Mouse (Mus musculus): Measurements from ENCODE around the gene Imp4. TPM values are rescaled to one million over a fixed set of nuclear protein-coding genes. Genes with fewer than 3 reads are reported as not detected.

Gene Imp4
- polyA plus RNA-seq, 1 experiment from 2014 or later, result 71.8 TPM

DNA sequence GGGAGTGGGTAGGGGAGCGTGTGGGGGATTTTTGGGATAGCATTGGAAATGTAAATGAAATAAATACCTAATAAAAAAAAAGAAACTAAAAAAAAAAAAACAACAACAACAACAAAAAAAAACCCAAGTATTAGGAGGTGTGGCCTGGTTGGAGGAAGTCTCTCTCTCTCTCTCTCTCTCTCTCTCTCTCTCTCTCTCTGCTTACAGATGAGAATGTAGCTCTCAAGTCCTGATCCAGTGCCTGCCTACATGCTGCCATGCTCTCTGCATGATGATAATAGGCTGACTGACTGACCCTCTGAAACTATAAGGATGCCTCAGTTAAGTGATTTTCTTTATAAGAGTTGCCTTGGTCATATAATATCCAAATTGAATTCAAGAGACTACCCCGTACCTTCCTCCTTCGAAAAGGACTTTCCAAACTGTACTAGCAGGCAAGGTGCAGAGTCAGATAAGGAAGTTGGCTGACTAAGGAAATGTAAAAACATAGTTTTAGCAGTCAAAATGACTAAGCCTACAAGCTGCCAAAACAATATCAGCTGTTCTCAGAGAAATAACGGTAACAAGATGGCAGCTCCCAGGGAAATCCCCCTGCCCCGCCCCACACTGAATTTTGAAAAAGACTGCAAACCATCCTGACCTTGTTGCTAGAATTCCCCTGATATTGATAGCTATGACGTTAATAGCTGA is 50.3 kb downstream of the Imp4 start:
- Histone ChIP-seq H3K4me1 (peaks cover 7% of the 10 kb centered on the region; the same call in 1 of the 2 replicates), H3K36me3 (replicated peaks) (no peaks in the 10 kb centered on the region), H3K27me3 (peaks cover 8% of the 10 kb centered on the region), H3K9me3 (no peaks in the 10 kb centered on the region), H3K4me2 (no peak overlapping the region), H3K27ac (no peak overlapping the region), H3K4me3 (replicated peaks) (no peak overlapping the region), H3K9ac (no peak overlapping the region)
- 85% methylated on average over 6 of the region's 6 CpGs for WGBS
- no peak for ATAC-seq (ENCODE audit: low FRiP score)

DNA sequence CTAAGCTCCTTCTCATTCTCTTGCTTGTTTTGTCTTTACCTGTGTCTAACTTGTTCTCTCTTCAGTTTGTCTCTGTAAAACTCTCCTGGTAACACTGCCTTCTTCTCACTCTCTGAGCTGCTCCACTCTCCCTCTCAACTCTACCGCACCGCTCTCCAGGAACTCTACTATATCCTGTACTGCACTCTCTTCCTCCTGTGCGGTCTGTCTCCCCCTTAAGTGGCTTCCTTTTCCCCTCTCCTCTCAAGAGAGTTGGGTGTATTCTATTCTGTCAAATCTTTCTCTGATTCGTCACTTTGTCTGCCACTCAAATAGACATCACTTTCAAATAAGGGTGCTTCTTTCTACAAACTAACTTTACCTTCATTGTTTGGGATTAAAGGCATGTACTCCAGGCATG is 51.8 kb downstream of the Imp4 start:
- WGBS, result 92% methylated on average over 4 of the region's 4 CpGs
- H3K4me2 ChIP-seq, result no peak overlapping the region
- no peaks in the 10 kb centered on the region for H3K9me3 ChIP-seq
- no peak for ATAC-seq (ENCODE audit: low FRiP score)
- no peaks in the 10 kb centered on the region for H3K4me1 ChIP-seq
- H3K27ac ChIP-seq, result no peak overlapping the region
- H3K36me3 ChIP-seq (replicated peaks), result no peaks in the 10 kb centered on the region
- no peaks in the 10 kb centered on the region for H3K27me3 ChIP-seq
- no peak overlapping the region for H3K4me3 ChIP-seq (replicated peaks)
- no peak overlapping the region for H3K9ac ChIP-seq

Small RNAs within 50 kb of the gene (microRNA-seq; reads per million reads assigned to microRNA genes)
- 4.9 reads per million, percentile 18 among the genes with 10 or more reads in this experiment for gene Mir5103

Other genes with a start within 250 kb of the Imp4 start
- 68.9 and 69.8 TPM in 2 replicates for gene Ccdc115, start 179 bp upstream of the Imp4 start, polyA plus RNA-seq (2016; fragmentation: Nextera tagmentation; extraction: Ambion mirVana)
- gene Ptpn18, start 19.9 kb downstream of the Imp4 start, polyA plus RNA-seq (2016; fragmentation: Nextera tagmentation; extraction: Ambion mirVana), result 3.3 and 5.4 TPM in 2 replicates
- not detected in 2 replicates for gene Prss39, start 58.6 kb downstream of the Imp4 start, polyA plus RNA-seq (2016; fragmentation: Nextera tagmentation; extraction: Ambion mirVana)
- not detected in 2 replicates for gene Cfc1, start 95.8 kb downstream of the Imp4 start, polyA plus RNA-seq (2016; fragmentation: Nextera tagmentation; extraction: Ambion mirVana)
- not detected in 2 replicates for gene Prss40, start 121.1 kb downstream of the Imp4 start, polyA plus RNA-seq (2016; fragmentation: Nextera tagmentation; extraction: Ambion mirVana)
- 8.3 and 10.1 TPM in 2 replicates for gene Amer3, start 139.8 kb downstream of the Imp4 start, polyA plus RNA-seq (2016; fragmentation: Nextera tagmentation; extraction: Ambion mirVana)